Mouse (Mus musculus) liver, embryonic 11.5 days (tissue): ENCODE results near the gene Hbs1l. TPM values are rescaled to one million over a fixed set of nuclear protein-coding genes. Genes with fewer than 3 reads are reported as not detected.

ENCODE experiments used
- ATAC-seq: fragments of 200-750 bp; cut with Nextera tagmentation; replicated peaks from 2 replicates; pipeline ENCODE4 v1.8.0; 2017; ENCODE audit warnings: moderate number of reproducible peaks, mild to moderate bottlenecking, moderate TSS enrichment, moderate library complexity; ENCODE audit not compliant: low FRiP score
- DNase-seq: peaks from one replicate; pipeline ENCODE4 v3.0.0-alpha.2; 2017; ENCODE audit warnings: low spot score
- H3K27ac ChIP-seq: fragments of 300-500 bp; sonication (generic); 2 replicates; pipeline ENCODE4 v1.5.1; 2014; ENCODE audit warnings: mild to moderate bottlenecking, low read depth, low read length, control low read depth
- H3K27me3 ChIP-seq: fragments of 300-500 bp; sonication (generic); replicated peaks from 2 replicates; pipeline ENCODE4 v1.6.1; 2014; ENCODE audit warnings: low read length, mixed read lengths; ENCODE audit not compliant: control insufficient read depth, insufficient read depth
- H3K36me3 ChIP-seq: fragments of 300-500 bp; sonication (generic); 2 replicates; pipeline ENCODE4 v1.6.1; 2014; ENCODE audit warnings: mild to moderate bottlenecking, low read length, moderate library complexity, mixed read lengths; ENCODE audit not compliant: control insufficient read depth, insufficient read depth
- H3K4me1 ChIP-seq: fragments of 300-500 bp; sonication (generic); replicated peaks from 2 replicates; pipeline ENCODE4 v1.6.1; 2014; ENCODE audit warnings: low read length, mixed read lengths; ENCODE audit not compliant: control insufficient read depth, insufficient read depth
- H3K4me2 ChIP-seq: fragments of 300-500 bp; sonication (generic); 2 replicates; pipeline ENCODE4 v1.6.1; 2014; ENCODE audit warnings: mild to moderate bottlenecking, control low read depth, moderate library complexity
- H3K4me3 ChIP-seq: fragments of 300-500 bp; sonication (generic); 2 replicates; pipeline ENCODE4 v1.5.1; 2014; ENCODE audit warnings: low read depth, low read length, control low read depth
- H3K9ac ChIP-seq: fragments of 300-500 bp; sonication (generic); 2 replicates; pipeline ENCODE4 v1.6.1; 2014; ENCODE audit warnings: low read depth, low read length, control low read depth
- H3K9me3 ChIP-seq: fragments of 300-500 bp; sonication (generic); 2 replicates; pipeline ENCODE4 v1.6.1; 2016; ENCODE audit warnings: low read length, inconsistent platforms, mixed read lengths; ENCODE audit not compliant: control insufficient read depth
- WGBS: fragments of 180-500 bp; shearing (Covaris S2); extraction: QIAGEN DNeasy Blood & Tissue Kit; methylation state at CpG from one replicate; pipeline ENCODE4 v1.1.7; 2014; 5-methylcytosine and 5-hydroxymethylcytosine counted together
- polyA plus RNA-seq: library from polyadenylated mRNA; unstranded; fragments of >200 nt; fragmentation: Nextera tagmentation; extraction: Ambion mirVana; gene quantifications from 2 replicates; pipeline ENCODE4 v1.2.1, GENCODE M21; 2014

Hbs1l gene
- polyA plus RNA-seq, 1 experiment from 2014 or later, result 107 TPM

DNA sequence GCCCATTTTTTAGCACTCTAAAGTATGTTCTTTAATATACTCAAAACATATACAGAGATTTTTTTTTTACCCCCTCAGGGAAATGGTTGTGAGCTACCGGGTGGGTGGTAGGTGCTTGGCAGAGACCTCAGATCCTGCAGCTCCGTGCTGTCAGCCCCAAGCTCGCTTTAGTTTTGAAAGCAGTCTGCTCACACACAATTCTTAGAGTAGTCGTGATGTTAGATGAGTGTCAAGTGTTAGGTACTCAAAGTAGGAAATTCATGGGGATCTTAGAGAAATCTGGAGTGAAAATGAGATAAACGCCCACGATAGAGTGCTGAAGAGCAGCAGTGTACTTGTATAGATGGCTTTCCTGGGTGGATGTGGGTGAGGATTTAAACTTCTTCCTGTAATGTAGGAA is 24.8 kb downstream of the Hbs1l start:
- 86% methylated on average over 6 of the region's 6 CpGs for WGBS
- no peak overlapping the region for H3K4me2 ChIP-seq
- no peak for ATAC-seq

GRCm38 (mm10) chr10:21326352-21326751 is 30.6 kb downstream of the Hbs1l start:
- no peak for ATAC-seq
- no peaks in the 10 kb centered on the region for H3K27me3 ChIP-seq
- H3K4me1 ChIP-seq, result no peaks in the 10 kb centered on the region
- DNase-seq, result no peak
- H3K4me2 ChIP-seq, result no peak overlapping the region
- no peak overlapping the region for H3K9ac ChIP-seq
- no peak overlapping the region for H3K4me3 ChIP-seq
- no peaks in the 10 kb centered on the region for H3K36me3 ChIP-seq
- no peaks in the 10 kb centered on the region for H3K9me3 ChIP-seq
- 76% methylated on average over 6 of the region's 6 CpGs for WGBS
- H3K27ac ChIP-seq, result no peak overlapping the region

More for the DNA sequence above, 24.8 kb downstream of the Hbs1l start:
- peaks cover 14% of the 10 kb centered on the region for H3K36me3 ChIP-seq
- DNase-seq, result no peak
- no peaks in the 10 kb centered on the region for H3K4me1 ChIP-seq
- no peaks in the 10 kb centered on the region for H3K9me3 ChIP-seq
- H3K9ac ChIP-seq, result no peak overlapping the region
- H3K4me3 ChIP-seq, result no peak overlapping the region
- H3K27ac ChIP-seq, result no peak overlapping the region
- H3K27me3 ChIP-seq, result no peaks in the 10 kb centered on the region

GRCm38 (mm10) chr10:21327605-21328135 is 31.9 kb downstream of the Hbs1l start:
- DNase-seq (no peak), ATAC-seq (no peak)
- Histone ChIP-seq H3K4me3 (no peak overlapping the region), H3K36me3 (peaks cover 2% of the 10 kb centered on the region; the same call in 1 of the 2 replicates), H3K4me2 (no peak overlapping the region), H3K27ac (no peak overlapping the region), H3K4me1 (no peaks in the 10 kb centered on the region), H3K9me3 (no peaks in the 10 kb centered on the region), H3K27me3 (no peaks in the 10 kb centered on the region), H3K9ac (no peak overlapping the region)
- WGBS, result 83% methylated on average over 7 of the region's 7 CpGs

GRCm38 (mm10) chr10:21334349-21335105 is 38.7 kb downstream of the Hbs1l start:
- H3K27ac ChIP-seq, result no peak overlapping the region
- H3K27me3 ChIP-seq, result no peaks in the 10 kb centered on the region
- peaks cover 4% of the 10 kb centered on the region; the same call in 1 of the 2 replicates for H3K9me3 ChIP-seq
- H3K36me3 ChIP-seq, result peaks cover 19% of the 10 kb centered on the region
- H3K9ac ChIP-seq, result no peak overlapping the region
- H3K4me2 ChIP-seq, result no peak overlapping the region
- ATAC-seq (0 out of 2 replicates have a peak, but pooled peaks have one; percentile 15), DNase-seq (no peak)
- no peak overlapping the region for H3K4me3 ChIP-seq
- H3K4me1 ChIP-seq, result no peaks in the 10 kb centered on the region
- WGBS, result 68% methylated on average over 7 of the region's 7 CpGs

DNA sequence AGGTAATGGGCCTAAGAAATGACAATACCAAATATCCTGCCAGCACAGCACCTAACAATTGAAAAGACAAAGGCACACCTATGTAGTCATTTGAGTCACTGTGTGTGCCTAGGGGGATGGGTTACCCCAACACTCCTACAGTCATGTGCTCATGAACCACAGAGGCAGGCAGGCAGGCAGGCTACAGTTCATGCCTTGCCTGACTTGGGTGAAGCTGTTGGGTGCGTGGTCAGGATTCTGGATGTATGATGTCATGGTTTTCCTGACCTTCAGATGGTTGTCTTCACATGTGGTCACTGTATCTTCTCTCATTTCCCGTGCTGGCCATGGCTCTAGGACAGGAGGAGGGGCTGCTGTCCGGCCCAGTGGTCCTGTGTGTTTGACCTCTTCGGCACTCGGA is 39.8 kb downstream of the Hbs1l start:
- no peak overlapping the region for H3K4me2 ChIP-seq
- H3K9ac ChIP-seq, result no peak overlapping the region
- no peaks in the 10 kb centered on the region for H3K27me3 ChIP-seq
- no peak overlapping the region for H3K27ac ChIP-seq
- H3K9me3 ChIP-seq, result peaks cover 4% of the 10 kb centered on the region; the same call in 1 of the 2 replicates
- DNase-seq (no peak), ATAC-seq (0 out of 2 replicates have a peak, but pooled peaks have one; percentile 29)
- H3K4me1 ChIP-seq, result no peaks in the 10 kb centered on the region
- H3K36me3 ChIP-seq, result peaks cover 19% of the 10 kb centered on the region
- whole genome bisulfite sequencing, result 93% methylated on average over 5 of the region's 5 CpGs
- H3K4me3 ChIP-seq, result no peak overlapping the region

GRCm38 (mm10) chr10:21337191-21337590 is 41.4 kb downstream of the Hbs1l start:
- ATAC-seq, result no peak
- DNase-seq, result no peak
- H3K27me3 ChIP-seq, result no peaks in the 10 kb centered on the region
- no peak overlapping the region for H3K4me3 ChIP-seq
- H3K27ac ChIP-seq, result no peak overlapping the region
- H3K36me3 ChIP-seq, result peaks cover 23% of the 10 kb centered on the region
- no peaks in the 10 kb centered on the region for H3K4me1 ChIP-seq
- H3K9ac ChIP-seq, result no peak overlapping the region
- 58% methylated on average over 2 of the region's 2 CpGs for WGBS
- H3K9me3 ChIP-seq, result peaks cover 4% of the 10 kb centered on the region; the same call in 1 of the 2 replicates
- H3K4me2 ChIP-seq, result no peak overlapping the region

GRCm38 (mm10) chr10:21341706-21342105 is 45.9 kb downstream of the Hbs1l start:
- H3K4me2 ChIP-seq, result no peak overlapping the region
- peaks cover 22% of the 10 kb centered on the region for H3K36me3 ChIP-seq
- H3K27ac ChIP-seq, result no peak overlapping the region
- peaks cover 4% of the 10 kb centered on the region; the same call in 1 of the 2 replicates for H3K9me3 ChIP-seq
- no peak overlapping the region for H3K9ac ChIP-seq
- 90% methylated on average over 14 of the region's 14 CpGs for WGBS
- DNase-seq (no peak), ATAC-seq (no peak)
- H3K4me3 ChIP-seq, result no peak overlapping the region
- H3K4me1 ChIP-seq, result no peaks in the 10 kb centered on the region
- H3K27me3 ChIP-seq, result no peaks in the 10 kb centered on the region

- Histone ChIP-seq H3K9me3 (no peaks in the 10 kb centered on the region), H3K4me1 (no peaks in the 10 kb centered on the region), H3K27ac (no peak overlapping the region), H3K9ac (no peak overlapping the region), H3K4me3 (no peak overlapping the region), H3K27me3 (no peaks in the 10 kb centered on the region), H3K36me3 (peaks cover 18% of the 10 kb centered on the region; the same call in 1 of the 2 replicates), H3K4me2 (no peak overlapping the region)
- no peak for ATAC-seq
- no peak for DNase-seq
- 94% methylated on average over 11 of the region's 11 CpGs for WGBS
Measured at GRCm38 (mm10) chr10:21342331-21343005, 46.7 kb downstream of the Hbs1l start.
